Mouse (Mus musculus): Measurements from ENCODE around the gene Zcchc8. TPM values are rescaled to one million over a fixed set of nuclear protein-coding genes. Genes with fewer than 3 reads are reported as not detected.

Gene Zcchc8
- 73.5 to 83.3 TPM (median 77.5 TPM) in 4 replicates for total RNA-seq (2023)

DNA sequence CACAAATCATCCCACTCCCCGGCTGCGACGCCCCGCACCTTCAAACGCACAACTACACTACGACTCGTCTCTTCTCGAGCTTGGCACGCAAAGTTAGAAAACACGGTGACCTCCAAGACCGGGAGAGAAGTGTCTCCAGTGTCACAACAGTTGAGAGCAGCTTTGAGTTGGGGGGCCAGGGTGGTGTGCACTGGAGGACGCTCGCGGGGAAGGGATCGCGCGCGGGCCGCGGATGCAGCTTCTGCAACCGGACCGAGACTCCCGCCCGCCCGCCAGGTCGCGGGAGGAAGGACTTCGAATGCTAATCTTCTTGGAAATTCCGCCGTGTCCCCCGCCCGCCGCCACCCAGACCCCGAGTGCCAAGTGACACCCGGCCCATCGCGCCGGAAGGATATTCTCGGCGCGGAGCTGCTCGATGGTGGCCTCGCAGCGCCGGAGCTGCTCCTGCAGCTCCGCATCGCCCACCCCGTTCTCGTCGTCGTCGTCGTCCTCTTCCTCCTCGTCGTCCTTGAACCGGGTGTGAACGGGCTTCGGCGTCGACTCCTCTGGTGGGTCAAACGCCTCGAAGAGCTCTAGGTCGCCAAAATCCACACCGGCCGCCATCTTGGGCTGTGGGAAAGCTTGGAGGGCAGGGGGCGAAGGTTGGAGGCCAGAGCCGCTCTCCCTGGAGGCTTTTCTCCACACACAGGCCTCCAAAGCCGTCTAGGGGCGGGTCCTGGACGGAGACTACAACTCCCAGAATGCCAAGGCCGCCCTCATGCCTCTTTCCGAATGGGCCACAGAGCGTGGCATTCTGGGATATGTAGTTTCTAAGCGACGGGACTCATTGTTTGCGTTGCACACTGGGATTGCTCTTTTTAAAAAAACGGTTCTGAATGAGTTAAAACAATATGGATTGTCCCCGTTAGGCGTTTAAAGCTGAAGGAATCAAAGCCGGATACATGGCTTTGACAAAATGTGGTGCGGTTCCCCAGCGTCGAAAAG is at the start of gene Zcchc8:
TSS of gene Zcchc8 (minus strand) at position 773 of the 984 bp plus-strand sequence.

DNA sequence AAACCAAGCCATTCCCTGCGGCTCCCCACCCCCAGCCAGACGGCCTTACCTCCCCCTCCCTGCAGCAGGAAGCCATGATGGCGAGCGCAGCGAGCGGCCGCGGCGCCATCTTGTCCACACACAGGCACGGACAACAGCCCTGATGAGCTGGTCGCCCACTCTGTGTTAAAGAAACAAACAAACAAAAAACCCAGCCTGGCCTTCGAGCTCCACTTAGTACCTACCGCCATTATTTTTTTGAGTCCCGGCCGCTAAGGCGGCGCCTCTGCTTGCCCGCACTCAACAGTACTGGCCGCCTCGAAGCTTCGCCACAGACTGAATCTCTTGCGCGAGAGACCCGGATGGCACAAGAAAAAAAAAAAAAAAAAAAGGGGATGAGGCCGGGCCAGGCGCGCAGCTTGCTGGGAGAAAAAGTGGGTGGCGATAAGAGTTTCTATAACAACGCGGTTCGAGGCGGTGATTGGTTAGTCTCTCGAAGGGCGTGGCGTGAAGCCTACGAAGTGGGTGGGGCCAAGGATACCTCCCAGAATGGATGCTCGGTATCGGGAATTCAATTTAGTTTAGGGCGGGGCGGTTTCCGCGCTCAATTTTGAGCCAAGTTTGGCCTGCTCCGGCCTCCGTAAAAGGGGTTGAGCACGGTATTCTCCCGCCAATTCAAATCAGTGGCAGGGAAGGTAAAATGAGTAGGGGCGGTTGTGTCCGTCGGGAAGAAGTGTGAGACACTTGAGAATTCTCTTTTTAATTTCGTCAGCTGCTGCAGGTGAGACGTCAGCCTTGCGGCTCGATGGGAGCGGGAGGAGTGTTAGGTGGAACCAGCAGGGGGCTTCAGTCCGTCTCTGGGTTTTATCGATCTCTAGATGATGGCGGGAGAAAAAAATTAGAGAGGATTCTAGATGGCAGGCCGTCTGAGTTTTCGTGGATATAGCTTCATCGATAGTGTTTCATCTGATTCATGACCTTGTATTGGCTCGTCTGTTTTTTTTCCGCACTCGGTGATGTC is 28.5 kb upstream of the Zcchc8 start, which contains the start of the genes Rsrc2 and Kntc1:
TSS of gene Rsrc2 (minus strand) at position 350 of the 1,000 bp plus-strand sequence.
TSS of gene Kntc1 (plus strand) at position 652 of the 1,000 bp plus-strand sequence.

DNA sequence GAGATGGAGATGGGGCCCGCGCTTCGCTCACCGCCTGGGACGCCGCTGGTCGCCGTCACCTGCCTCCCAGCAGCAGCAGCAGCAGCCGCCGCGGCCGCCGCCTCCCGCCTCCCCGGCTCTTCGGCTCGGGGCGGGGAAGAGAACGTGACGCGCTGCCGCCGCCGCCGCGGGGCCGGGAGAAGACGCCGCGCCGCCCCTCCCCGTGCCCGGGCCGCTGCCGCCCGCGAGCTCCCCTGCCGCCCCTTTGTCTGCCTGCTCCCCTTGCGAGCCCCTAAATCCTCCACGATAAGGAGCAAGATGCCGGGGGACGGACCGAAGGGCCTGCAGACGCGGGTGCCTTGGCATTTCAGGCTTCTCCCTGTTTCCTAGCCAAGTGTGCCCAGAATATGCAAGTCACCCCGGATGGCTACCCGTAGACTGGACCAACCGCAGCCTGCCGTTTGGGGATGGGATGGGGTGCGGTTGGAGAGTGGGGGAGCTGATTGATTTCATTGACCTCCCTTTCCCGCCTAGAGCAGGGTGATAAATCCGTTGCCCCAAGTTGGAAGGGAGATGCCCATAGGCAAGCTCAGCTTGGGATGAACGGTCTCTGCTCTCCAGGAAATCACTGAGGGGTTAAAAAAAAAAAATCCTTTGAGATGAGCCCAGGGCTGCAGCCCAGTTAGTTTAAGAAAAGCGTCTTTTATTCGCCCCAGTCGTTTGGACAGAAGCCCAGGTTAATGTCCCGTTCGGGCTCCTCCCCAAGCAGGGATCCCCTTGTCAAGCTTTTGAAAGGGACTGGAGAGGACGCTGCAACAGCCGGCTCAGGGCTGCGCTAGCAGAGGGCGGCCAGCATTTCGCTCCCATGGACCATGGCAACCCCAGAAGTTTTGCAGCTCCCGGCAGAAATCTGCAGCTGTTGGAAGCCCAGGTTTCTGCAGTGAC is 36.4 kb downstream of the Zcchc8 start, which contains the start of gene Clip1:
TSS of gene Clip1 (minus strand) at position 398 of the 924 bp plus-strand sequence.

Other genes starting within 250 kb of the Zcchc8 start
- not detected in 4 replicates for gene Lrrc43, start 231.8 kb downstream of the Zcchc8 start, total RNA-seq (2023)
- not detected in 4 replicates for gene Il31, start 231.6 kb downstream of the Zcchc8 start, total RNA-seq (2023)
- not detected in 4 replicates for gene B3gnt4, start 210.6 kb downstream of the Zcchc8 start, total RNA-seq (2023)
- 63.2 to 72.6 TPM (median 68.3 TPM) in 4 replicates for gene Diablo, start 196.9 kb downstream of the Zcchc8 start, total RNA-seq (2023)
- 3.9 to 9.7 TPM (median 5.4 TPM) in 4 replicates for gene Gm49027, start 195.6 kb downstream of the Zcchc8 start, total RNA-seq (2023)
- 46.7 to 56.8 TPM (median 52.6 TPM) in 4 replicates for gene Vps33a, start 148.1 kb downstream of the Zcchc8 start, total RNA-seq (2023)
- gene Clip1, start 36.5 kb downstream of the Zcchc8 start, total RNA-seq (2023) = 24.8 to 28.9 TPM (median 25.7 TPM) in 4 replicates
- gene Rsrc2, start 28.3 kb upstream of the Zcchc8 start, total RNA-seq (2023) = 260 to 275 TPM (median 271 TPM) in 4 replicates
- gene Kntc1, start 28.6 kb upstream of the Zcchc8 start, total RNA-seq (2023) = 1.2 to 1.8 TPM (median 1.5 TPM) in 4 replicates
- 0.56 to 0.79 TPM (median 0.60 TPM) in 3 of 4 replicates, not detected in the other for gene Hcar2, start 144.4 kb upstream of the Zcchc8 start, total RNA-seq (2023)
- gene Hcar1, start 158.9 kb upstream of the Zcchc8 start, total RNA-seq (2023) = not detected in 4 replicates
- 36.6 to 47.0 TPM (median 39.1 TPM) in 4 replicates for gene Denr, start 186.1 kb upstream of the Zcchc8 start, total RNA-seq (2023)
- 1.4 to 2.4 TPM (median 1.6 TPM) in 3 of 4 replicates, not detected in the other for gene Gm43518, start 206.3 kb upstream of the Zcchc8 start, total RNA-seq (2023)
- 4.3 to 5.6 TPM (median 5.4 TPM) in 4 replicates for gene Ccdc62, start 209.6 kb upstream of the Zcchc8 start, total RNA-seq (2023)